Mouse (Mus musculus): ENCODE measurements around the gene Ptx3. TPM values are rescaled to one million over a fixed set of nuclear protein-coding genes. Genes with fewer than 3 reads are reported as not detected.
"Not testable (repeated sequence)": the region's sequence is repeated elsewhere in the genome, so short reads cannot be mapped to it uniquely, and the experiment has no call there.

Gene Ptx3
- total RNA-seq (2021): 1 to 10 TPM; 4.5 to 5.7 TPM
- long read RNA-seq, experiment 1, partial matches to known transcripts: 4 of 8 reads
- long read RNA-seq, experiment 1, other reads (novel, unspliced or antisense): 1 of 8 reads
- long read RNA-seq, experiment 2, partial matches to known transcripts: 8 of 10 reads
- long read RNA-seq, experiment 2, other reads (novel, unspliced or antisense): 1 of 10 reads

DNA sequence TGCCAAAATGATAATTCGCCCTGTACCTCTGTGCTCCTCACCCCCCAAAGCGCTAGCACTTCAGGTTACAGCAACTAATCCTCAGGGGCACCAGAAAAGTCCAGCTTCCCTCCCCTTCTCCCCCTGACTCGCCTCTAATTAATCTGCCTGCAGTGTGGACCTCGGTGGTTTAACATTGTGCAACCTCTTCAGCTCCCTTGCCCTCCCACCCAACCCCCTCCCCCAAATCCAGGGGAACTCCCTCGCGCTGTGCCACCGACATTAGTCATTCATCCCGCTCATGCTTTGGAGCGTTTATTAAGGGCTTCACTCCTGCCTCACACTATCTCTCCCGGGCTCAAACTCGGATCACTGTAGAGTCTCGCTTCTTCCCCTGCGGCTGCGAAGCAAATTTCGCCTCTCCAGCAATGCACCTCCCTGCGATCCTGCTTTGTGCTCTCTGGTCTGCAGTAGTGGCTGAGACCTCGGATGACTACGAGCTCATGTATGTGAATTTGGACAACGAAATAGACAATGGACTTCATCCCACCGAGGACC is at the start of gene Ptx3:
Gene Ptx3 (plus strand): TSS at position 256 of the 537 bp plus-strand sequence.
- no peak for DNase-seq
- intact Hi-C loops (cut with DNase I): no loop called here

DNA sequence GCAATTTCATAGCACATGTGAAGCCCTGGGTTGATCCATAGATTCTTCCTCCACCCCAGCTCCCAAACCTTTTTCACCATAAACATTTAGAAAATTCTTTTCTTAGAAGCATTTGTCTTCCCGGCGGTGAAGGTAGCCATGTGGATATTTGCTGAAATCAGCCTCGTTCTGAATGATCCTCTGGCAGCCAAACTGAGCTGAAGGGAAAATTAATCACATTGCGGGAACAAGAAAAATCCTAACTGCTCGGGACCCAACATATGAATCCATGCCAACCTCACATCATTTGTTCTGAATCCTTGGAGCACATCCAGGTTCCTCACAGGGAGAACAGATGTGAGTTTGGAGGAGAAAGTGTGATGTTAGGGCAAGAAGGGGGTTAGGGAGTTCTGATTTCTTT is 46.8 kb upstream of the Ptx3 start:
- intact Hi-C loops (cut with DNase I): loop anchor here (2.0 kb wide), 1 partner anchor 16 kb away; no protein-coding TSS in a partner anchor
- DNase-seq: no peak

DNA sequence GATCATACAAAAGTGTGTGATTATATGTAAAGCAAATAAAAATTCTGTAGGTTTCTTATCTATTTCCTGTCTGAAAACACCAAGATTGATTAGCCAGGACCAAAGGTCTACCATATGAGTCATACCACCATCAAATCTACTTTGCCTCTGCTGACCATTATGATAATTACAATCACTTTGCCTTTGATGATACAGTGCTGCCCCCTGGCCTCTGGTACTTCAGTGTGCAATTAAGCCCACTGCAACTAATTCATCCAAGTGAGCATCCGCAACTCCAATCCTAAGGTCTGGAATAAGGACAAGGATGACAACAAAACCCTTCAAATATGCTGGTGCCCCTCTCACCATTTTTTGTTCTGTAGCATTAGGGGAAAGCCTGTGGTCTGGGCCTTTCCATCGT is 40.1 kb upstream of the Ptx3 start:
- intact Hi-C loops (cut with DNase I): no loop called here
- DNase-seq: no peak

DNA sequence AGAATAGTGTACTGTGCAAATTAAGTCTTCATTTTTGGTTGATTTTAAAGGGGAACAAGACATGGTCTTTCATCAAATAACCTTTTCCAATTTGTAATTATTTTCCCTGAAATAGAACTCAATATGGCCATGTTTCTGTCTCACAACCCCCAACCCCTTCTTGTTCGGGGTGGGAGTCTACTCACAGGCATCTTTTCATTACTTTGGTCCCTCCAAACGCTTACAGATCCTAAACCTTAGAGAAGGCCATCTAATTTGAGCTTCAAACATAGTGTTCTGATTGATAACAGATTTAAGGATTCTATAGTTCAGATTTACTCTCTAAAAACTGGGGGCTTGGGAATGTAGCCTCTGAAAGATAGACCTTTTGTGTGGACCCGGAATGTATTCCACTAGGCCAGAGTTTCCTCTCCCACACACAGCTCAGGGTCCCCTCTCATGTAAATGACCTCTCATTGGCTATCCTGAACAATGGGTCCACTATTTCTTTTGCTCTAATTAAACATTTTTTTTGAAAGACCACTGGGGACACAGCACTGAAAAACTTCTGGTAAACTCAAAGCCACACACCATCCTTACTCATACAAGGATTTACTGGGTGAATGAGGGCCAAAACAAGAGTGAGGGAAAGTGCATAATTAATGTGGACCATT is 25.7 kb upstream of the Ptx3 start:
- intact Hi-C loops (cut with DNase I): no loop called here

DNA sequence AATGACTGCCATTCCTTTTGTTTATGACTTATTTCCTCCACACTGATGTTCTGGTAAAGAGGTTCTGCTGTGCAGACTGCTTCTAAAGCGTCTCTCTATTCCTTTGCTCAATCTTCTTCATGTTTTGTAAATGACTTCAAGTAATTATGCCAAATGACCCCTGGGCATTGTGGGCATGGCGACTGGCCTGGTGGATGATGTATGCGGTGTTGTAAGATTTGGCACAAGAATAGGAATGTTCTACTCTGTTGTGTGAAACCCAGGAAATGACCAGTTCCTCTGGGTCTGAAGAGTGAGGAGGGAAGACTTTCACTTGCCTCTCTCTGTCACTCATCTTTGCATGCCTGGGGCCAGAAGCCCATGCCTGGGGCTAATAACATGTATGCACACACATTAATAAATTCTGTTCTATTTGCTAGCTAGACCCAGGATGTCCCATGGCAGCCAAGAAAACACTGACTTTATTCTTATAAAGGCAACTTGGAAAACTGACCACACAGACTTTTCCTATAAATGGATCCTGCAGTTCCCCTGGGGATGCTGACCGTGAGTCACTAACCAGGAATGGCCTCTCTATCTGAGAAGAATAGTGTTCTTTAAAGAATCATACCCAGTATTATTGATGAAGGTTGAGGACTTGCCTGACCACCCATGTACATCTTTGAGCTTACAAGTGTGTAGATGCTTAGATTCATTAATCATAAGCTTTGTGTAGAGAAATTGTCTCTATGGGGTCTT is 10.7 kb upstream of the Ptx3 start:
- intact Hi-C loops (cut with DNase I): no loop called here
- no peak for DNase-seq

More for the DNA sequence above, 25.7 kb upstream of the Ptx3 start:
- DNase-seq: no peak

DNA sequence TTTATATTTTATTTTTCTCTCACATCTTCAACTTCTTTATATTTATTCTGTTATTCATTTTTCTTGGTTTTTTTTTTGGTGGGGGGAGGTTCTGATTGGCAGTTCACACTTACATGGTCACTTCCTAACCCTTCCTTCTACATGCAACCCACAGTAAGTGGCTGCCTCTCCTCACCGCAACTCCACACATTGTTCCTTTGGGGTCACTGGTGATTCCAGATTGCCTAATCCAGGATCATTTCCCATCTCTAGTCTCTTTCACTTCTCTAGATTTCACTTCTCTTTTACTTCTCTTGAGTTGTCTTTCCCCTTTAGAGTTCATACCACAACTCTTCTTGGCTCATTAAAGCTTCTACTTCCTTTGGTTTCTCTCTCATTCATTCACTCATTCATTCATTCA is 6.2 kb upstream of the Ptx3 start:
- intact Hi-C loops (cut with DNase I): no loop called here
- no peak for DNase-seq

DNA sequence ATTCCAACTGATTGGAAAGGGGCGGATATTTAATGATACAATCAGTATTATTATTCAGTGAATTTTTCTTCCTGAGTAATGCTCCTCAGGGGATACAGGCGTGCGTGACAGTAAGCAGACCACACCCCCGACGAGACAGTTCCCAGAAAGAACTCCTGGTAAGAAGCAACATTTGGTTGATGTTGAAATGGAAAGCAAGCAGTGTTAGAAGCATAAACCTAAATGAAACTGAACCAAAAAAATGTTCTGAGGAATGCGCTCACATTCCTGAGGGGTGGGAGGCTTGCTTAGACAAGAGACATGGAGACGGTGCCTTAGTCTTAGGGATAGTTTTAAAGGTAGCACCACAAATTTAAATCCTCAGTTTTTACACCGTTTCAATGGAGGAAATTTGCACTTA is 4.0 kb upstream of the Ptx3 start:
- no peak for DNase-seq
- intact Hi-C loops (cut with DNase I): no loop called here

DNA sequence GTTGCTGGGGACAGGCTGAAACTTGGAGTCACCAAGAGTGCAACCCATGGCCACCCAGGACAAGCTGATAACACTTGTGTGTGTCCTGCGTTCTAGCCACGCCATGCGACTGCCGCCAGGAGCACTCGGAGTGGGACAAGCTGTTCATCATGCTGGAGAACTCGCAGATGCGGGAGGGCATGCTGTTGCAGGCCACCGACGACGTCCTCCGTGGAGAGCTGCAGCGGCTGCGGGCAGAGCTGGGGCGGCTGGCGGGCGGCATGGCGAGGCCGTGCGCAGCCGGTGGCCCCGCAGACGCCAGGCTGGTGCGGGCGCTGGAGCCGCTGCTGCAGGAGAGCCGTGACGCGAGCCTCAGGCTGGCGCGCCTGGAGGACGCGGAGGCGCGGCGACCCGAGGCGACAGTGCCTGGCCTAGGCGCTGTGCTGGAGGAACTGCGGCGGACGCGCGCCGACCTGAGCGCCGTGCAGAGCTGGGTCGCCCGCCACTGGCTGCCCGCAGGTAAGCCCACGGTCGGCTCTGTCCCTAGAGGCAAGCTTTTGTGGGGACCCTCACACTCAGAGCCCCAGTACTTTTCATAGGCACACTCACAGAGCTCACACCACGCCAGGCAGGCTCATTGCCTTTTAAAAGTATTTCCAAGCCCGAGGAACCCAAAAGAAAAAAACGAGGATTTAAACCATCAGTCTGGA is 988 bp downstream of the Ptx3 start:
- peak in 1 of 2 experiments; percentile 51 for DNase-seq
- intact Hi-C loops (cut with DNase I): no loop called here

DNA sequence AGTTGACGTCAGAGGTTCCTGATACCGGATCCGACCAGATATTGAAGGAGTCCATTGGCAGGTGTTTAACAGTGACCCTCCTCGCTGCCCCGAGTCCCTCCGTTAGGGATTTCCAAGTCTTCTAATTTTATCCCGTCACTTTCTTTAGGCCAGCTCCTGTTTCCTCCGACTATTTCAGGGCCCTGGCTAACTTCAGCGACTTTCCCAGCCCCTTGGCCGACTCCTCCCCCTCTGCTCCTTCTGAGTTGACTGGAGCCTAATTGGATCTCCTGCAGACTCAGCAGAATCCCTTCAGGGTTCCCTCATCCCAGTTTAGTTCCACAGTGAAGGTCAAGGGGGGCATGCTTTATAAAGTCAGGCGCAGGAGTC is 1.5 kb downstream of the Ptx3 start:
- peak; percentile 29 to 38 for DNase-seq
- intact Hi-C loops (cut with DNase I): no loop called here

DNA sequence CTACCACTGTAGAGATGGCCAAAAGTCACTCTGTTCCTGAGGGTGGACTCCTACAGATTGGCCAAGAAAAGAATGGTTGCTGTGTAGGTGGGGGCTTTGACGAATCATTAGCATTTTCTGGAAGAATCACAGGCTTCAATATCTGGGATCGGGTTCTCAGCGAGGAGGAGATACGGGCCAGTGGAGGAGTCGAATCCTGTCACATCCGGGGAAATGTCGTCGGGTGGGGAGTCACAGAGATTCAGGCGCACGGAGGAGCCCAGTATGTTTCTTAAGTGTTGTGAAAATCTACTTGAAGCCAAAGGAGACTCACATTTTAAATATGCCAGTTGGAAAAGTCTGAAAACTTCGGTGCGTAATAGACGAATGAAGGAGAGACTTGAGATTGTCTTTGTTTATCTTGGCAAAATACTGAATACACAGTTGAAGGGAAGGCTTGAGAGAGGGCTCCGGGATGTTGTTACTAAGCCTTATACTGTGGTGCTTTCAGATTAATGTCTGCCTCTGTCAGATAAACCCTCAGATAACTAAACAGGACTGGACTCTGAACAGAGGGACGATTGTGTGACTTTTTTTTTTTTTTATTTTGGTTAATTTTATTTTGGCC is 5.3 kb downstream of the Ptx3 start:
- intact Hi-C loops (cut with DNase I): no loop called here
- no peak for DNase-seq

DNA sequence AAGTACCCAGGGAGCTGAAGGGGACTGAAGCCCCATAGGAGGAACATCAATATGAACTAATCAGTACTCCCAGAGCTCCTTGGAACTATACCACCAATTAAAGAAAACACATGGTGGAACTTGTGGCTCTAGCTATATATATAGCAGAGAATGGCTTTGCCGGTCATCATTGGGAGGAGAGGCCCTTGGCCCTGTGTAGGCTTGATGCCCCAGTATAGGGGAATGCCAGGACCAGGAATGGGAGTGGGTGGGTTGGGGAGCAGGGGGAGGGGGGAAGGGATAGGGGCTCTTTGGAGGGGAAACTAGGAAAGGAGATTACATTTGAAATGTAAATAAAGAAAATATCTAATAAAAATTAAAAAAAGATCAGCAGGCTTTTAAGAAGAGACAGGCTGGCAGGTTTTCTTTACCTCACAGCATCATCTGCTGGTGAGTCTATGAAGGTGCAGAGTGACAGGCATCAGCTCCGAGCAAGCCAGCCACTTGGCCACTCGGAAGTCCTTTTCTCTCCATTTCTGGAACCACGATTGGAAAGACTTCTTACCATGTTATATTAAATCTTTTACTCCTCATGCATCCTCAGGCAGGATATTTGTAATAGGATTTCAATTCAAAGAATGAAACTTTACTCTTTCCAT is 16.6 kb downstream of the Ptx3 start:
- intact Hi-C loops (cut with DNase I): loop anchor here (5.0 kb wide), 3 partner anchors 114 to 229 kb away; no protein-coding TSS in a partner anchor
- not testable (repeated sequence) for DNase-seq

DNA sequence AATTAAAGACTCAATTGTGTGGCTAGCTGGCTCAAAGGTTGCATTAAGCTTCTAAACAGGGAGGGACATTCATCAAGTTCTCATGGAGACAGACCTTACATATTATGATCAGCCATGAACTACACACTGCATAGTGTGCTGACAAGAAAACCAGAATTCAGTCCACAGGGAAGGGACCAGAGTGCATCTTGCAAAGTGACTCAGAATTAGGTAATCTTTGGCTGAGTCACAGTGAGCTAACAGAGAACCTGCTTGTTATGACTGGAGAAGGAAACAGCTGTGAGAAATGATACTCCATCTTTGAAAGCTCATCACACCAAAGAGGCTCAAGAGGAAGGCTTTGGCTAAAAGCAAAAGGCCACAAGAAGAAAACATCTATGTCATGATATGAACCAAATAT is 20.8 kb downstream of the Ptx3 start:
- no peak for DNase-seq
- intact Hi-C loops (cut with DNase I): no loop called here

DNA sequence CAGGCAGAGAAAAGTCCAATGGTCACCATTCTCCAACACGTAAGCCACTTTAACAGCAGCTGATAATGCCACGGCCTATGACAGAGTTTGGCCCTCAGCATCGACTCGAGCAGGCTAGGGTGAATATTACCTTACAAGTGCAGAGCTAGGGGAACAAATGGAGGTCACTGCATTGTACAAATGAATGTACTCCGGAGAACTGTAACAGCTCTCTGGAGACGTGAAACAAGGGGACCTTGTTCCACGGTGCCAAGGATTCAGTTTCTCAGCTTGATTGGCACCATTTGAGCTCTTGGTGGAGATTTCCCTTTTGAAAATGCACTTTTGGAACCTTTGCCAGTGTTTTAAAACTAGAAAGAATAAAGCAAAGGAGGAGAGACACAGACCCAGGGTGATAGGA is 32.1 kb downstream of the Ptx3 start:
- no peak for DNase-seq
- intact Hi-C loops (cut with DNase I): loop anchor here (5.0 kb wide), 1 partner anchor 1465 kb away; no protein-coding TSS in a partner anchor

DNA sequence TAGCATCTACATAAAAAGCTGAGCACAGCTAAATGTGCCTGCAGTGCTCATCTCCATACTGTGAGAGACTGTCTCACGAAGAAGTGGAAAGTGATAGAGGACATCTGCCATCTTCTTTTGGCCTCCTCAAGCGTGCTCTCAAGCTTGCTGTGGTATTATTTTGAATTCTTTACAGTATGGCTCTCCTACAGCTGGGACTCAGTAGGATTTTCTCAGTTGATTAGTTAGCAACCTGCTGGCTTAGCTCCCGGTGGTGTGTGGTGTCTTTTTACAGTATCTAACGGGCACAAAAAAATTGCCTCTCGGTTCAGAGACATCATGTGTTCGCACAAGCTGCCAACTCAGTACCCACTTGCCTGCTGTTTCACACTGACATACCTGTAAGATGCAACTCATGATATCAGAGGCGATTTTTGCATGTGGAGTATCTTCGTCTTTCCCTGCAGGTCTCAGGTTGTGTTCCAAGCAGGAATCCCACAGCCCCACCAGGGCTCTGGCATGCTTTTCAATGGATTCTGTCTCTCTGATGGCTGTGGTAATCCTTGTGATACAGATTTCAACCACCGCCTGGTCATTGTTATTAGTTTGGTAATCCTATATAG is 34.9 kb downstream of the Ptx3 start:
- DNase-seq: no peak
- intact Hi-C loops (cut with DNase I): loop anchor here (5.0 kb wide), 1 partner anchor 1467 kb away; no protein-coding TSS in a partner anchor

DNA sequence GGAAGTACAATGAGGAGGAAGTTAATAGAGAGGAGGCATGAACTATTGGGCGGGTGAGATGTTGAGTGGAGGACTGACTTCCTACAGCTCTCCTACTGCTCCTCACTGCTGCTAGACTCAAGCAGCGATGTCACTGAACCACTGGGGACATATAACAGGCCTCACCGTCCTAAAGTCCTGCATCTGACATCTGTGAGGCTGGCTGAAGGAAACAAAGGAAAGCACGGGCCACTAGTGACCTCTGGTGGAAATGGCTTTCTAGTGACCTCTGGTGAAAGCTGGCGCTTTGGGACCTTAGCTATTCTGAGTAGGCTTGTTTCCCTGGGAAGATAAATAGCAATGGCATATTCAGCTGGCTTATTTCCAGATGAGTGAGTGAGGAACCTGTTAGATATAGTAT is 42.6 kb downstream of the Ptx3 start:
- no peak for DNase-seq
- intact Hi-C loops (cut with DNase I): no loop called here

DNA sequence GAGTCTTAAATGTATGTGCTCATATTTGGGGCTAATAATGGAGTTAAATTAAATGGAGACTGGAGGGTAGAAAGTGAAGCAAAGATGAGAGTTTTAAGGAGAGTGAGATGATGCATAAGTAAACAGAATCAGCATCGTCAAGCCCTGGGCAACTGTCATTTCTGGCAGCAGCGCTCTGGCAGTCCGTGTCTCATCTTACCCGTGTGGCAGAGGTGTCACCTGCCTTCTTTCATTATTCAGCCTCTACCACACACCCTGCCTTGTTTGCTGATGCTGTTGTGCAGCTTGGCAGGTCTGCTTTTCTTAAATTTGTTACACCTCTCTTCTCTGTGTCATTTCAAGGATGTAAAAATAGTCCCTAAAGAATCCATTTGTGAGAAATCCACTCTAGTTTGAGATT is 43.6 kb downstream of the Ptx3 start:
- intact Hi-C loops (cut with DNase I): no loop called here
- no peak for DNase-seq
